Mouse (Mus musculus) right cerebral cortex, postnatal 25 days (tissue): ENCODE measurements around the gene Carm1.

Experiments
- DNase-seq: peaks from one replicate; pipeline ENCODE4 v3.0.0; 2022

Carm1 gene

GRCm38 (mm10) chr9:21616232-21616781 is 69.6 kb downstream of the Carm1 start:
- peak; percentile 82 for DNase-seq

GRCm38 (mm10) chr9:21617066-21617465 is 70.4 kb downstream of the Carm1 start:
- DNase-seq: no peak

GRCm38 (mm10) chr9:21620229-21620628 is 73.5 kb downstream of the Carm1 start:
- DNase-seq: no peak

GRCm38 (mm10) chr9:21622676-21623075 is 76.0 kb downstream of the Carm1 start:
- no peak for DNase-seq

DNA sequence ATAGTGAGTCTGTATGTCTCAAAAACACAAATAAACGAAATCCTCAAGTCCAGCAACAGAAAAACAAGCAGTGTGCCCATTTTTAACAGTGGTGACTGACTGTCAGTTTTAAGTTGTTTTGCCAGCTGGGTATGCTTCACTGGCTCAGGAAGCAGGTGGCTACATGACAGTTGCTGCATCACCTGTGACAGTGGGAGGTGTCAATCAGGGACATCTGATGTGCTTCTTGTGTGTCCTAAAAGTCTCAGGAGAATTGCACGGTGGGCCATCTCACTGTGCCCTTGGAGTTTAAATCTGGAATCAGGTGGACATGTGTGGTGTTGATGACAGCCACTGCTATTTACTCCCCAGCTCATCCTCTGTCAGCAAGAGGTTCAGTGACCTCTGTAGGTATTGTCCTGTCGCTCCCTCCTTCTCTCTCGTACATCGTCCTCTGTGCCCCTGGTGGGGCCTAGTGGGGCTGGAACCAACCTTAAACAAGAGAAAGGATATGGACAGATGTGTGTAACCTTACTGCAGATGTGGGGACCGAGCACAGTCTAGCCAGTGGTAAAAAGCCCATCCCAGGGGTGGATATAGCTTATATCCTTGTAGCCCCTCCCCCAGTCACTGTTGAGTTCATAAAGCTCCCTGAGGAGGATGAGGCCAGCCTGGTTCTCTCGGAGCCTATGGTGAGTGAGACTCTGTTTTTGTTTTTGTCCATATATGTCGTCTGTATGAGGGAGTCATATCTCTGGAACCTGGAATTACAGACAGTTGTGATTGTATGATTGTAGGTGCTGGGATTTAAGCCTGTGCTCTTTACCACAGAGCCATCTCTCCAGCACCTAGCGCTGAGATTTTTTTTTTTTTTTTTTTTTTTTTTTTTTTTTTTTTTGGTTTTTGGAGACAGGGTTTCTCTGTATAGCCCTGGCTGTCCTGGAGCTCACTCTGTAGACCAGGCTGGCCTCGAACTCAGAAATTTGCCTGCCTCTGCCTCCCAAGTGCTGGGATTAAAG is 78.9 kb downstream of the Carm1 start:
- no peak for DNase-seq

DNA sequence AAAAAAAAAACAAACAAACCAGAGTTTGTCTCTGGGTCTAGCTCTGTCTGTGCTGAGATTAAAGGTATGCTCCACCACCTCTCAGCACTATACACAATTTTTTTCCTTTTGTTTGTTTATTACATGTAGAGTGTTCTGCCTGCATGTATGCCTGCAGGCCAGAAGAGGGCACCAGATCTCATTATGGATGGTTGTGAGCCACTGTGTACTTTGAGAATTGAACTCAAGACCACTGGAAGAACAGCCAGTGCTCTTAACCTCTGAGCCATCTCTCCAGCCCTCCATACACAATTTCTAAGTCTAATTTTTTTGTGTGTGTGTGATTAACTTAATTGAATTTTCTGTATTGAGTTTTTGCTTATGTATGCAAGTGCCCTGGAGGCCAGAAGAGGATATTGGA is 79.9 kb downstream of the Carm1 start:
- DNase-seq: no peak

DNA sequence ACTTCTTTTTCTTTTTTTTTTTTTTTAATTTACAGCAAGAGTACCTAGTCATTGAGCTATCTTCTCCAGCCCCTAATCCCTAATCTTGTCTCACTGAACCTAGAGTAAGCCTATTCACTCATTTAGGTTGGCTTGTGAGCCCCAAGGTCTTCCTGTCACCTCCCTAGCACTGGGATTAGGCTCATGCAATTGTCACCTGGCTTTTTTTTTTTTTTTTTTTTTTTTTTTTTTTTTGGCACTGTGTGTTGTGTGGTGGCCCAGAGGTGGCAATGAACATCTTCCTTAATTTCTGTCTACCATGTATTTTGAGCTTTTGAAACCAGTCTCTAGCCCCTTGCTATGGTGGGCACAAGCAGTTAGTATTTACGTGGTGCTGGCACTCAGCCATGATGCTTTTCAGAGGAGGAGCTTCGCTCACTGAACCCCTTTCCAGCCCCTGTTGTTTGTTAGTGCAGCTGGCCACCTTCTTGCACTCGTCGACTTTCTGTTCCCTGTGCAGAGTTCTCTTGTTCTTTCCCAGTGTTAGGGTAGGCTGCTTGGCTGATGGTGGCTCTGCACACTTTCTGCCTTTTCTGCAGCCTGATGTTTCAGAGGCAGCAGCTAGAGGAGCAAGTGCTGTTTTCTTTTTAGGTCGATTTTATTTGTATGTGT is 80.6 kb downstream of the Carm1 start:
- DNase-seq: no peak

- DNase-seq: no peak
These were observed 84.0 kb downstream of the Carm1 start for GRCm38 (mm10) chr9:21630673-21631072.

GRCm38 (mm10) chr9:21633106-21633505 is 86.4 kb downstream of the Carm1 start:
- DNase-seq: no peak

- no peak for DNase-seq
These were observed 88.9 kb downstream of the Carm1 start for GRCm38 (mm10) chr9:21635639-21636038.

- DNase-seq: no peak
These were observed 92.3 kb downstream of the Carm1 start for GRCm38 (mm10) chr9:21639031-21639430.
